In the genomic region with DNA sequence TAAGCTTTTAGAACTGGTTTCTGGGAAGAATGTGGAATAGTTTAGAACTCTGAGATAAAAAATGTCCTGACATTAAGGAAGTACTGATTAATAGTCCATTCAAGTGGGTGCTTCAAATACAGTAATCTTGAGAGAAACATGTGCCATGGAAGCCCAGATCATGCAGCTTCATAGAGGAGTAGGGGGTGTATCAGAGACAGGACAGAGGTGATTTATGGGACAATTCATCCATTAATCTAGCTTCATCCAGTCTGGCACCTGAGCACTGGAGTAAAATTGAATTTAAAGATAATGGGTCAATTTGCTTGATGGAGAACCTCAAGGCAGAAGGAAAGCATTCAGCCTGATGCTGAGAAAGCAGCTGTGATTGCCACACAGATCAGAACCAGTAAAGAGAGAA, we compare ENCODE assay signal across 25 mouse cellular contexts.
"Had no signal": no experiment of that assay in that cellular context is flagged by ENCODE, and none has a peak within 500 bp of the region (broad histone marks: within the 10 kb centered on the region; RNA-seq: fewer than 3 reads in every experiment).

No protein-coding gene starts in this region.

- H3K4me2 ChIP-seq: heart, embryonic 12.5 days; hindbrain, embryonic 15.5 days; intestine, embryonic 15.5 days; limb, embryonic 13.5 days; limb, embryonic 15.5 days; liver, embryonic 12.5 days had no signal

- H3K4me3 ChIP-seq: gastrocnemius, adult 2 months; heart, embryonic 10.5 days; heart, embryonic 12.5 days; hindbrain, embryonic 10.5 days; hindbrain, embryonic 15.5 days; intestine, embryonic 15.5 days; layer of hippocampus, adult 2 months; limb, embryonic 13.5 days; limb, embryonic 15.5 days; liver, embryonic 12.5 days had no signal

- H3K27ac ChIP-seq: gastrocnemius, adult 2 months; heart, embryonic 10.5 days; hindbrain, embryonic 10.5 days; hindbrain, embryonic 15.5 days; intestine, embryonic 15.5 days; layer of hippocampus, adult 2 months; limb, embryonic 13.5 days; limb, embryonic 15.5 days; liver, embryonic 12.5 days had no signal

- ATAC-seq: inflammation-experienced regulatory T-cells, adult 6 months; intestine, embryonic 15.5 days; intestine, postnatal 0 days; liver, embryonic 12.5 days had no signal

- H3K36me3 ChIP-seq: heart, embryonic 10.5 days; heart, embryonic 12.5 days; hindbrain, embryonic 10.5 days; hindbrain, embryonic 15.5 days; intestine, embryonic 15.5 days; limb, embryonic 13.5 days; limb, embryonic 15.5 days; liver, embryonic 12.5 days had no signal

- H3K27me3 ChIP-seq: heart, embryonic 12.5 days; hindbrain, embryonic 15.5 days; intestine, embryonic 15.5 days; limb, embryonic 13.5 days; limb, embryonic 15.5 days; liver, embryonic 12.5 days had no signal

- DNase-seq: gastrocnemius, adult 2 months; gastrocnemius, postnatal 10 days; gastrocnemius, postnatal 25 days; heart, adult 18-20 months; heart, postnatal 10 days; heart, postnatal 4 days; kidney, adult 18-20 months; kidney, adult 8-10 months; kidney, postnatal 10 days; kidney, postnatal 25 days; kidney, postnatal 4 days; layer of hippocampus, adult 9-11 months; layer of hippocampus, postnatal 36 days; left cerebral cortex, postnatal 4 days had no signal

- H3K9ac ChIP-seq: heart, embryonic 12.5 days; hindbrain, embryonic 15.5 days; intestine, embryonic 15.5 days; limb, embryonic 13.5 days; limb, embryonic 15.5 days; liver, embryonic 12.5 days had no signal

- H3K9me3 ChIP-seq: hindbrain, embryonic 15.5 days; intestine, embryonic 15.5 days; limb, embryonic 13.5 days; limb, embryonic 15.5 days had no signal

- H3K4me1 ChIP-seq: heart, embryonic 10.5 days; heart, embryonic 12.5 days; hindbrain, embryonic 10.5 days; hindbrain, embryonic 15.5 days; intestine, embryonic 15.5 days; limb, embryonic 13.5 days; limb, embryonic 15.5 days; liver, embryonic 12.5 days had no signal
